Mouse (Mus musculus): ENCODE measurements at regions not wholly inside any gene's neighbourhood (a gene's known extent, or its start where the extent isn't known, plus 50 kb on each side); places are given as distances from the start of the nearest gene placed in this dataset.
A peak's percentile ranks its signal among the peaks of the same experiment; 100 is the strongest.

- no peak for DNase-seq (ENCODE audit: low spot score)
- intact Hi-C loops (cut with DNase I) = no loop called here
Measured at GRCm38 (mm10) chr2:160075694-160076093, 258.3 kb downstream of the Gm826 start.

- intact Hi-C loops (cut with DNase I) = no loop called here
- DNase-seq (ENCODE audit: low spot score) = no peak
Measured at GRCm38 (mm10) chr2:160070441-160070840, 263.5 kb downstream of the Gm826 start.

- DNase-seq (ENCODE audit: low spot score) = no peak
- intact Hi-C loops (cut with DNase I) = loop anchor here (10.0 kb wide), 1 partner anchor 526 kb away; no protein-coding TSS in a partner anchor
Measured at GRCm38 (mm10) chr2:160068772-160069171, 265.2 kb downstream of the Gm826 start.

GRCm38 (mm10) chr2:160067904-160068303, 266.1 kb downstream of the Gm826 start:
- intact Hi-C loops (cut with DNase I) = loop anchor here (10.0 kb wide), 1 partner anchor 527 kb away; no protein-coding TSS in a partner anchor

GRCm38 (mm10) chr2:160066491-160067303, 267.3 kb downstream of the Gm826 start:
- intact Hi-C loops (cut with DNase I) = loop anchor here (10.0 kb wide), 1 partner anchor 528 kb away; no protein-coding TSS in a partner anchor
- DNase-seq (ENCODE audit: low spot score) = peak; percentile 9

More at GRCm38 (mm10) chr2:160067904-160068303, 266.1 kb downstream of the Gm826 start:
- no peak for DNase-seq (ENCODE audit: low spot score)

GRCm38 (mm10) chr2:160062148-160062937, 271.6 kb downstream of the Gm826 start:
- DNase-seq (ENCODE audit: low spot score) = no peak
- intact Hi-C loops (cut with DNase I) = loop anchor here (5.0 to 10.0 kb wide), 2 partner anchors 305 to 532 kb away; partner anchors contain the start of gene Mafb

GRCm38 (mm10) chr2:160060091-160060490, 273.9 kb downstream of the Gm826 start:
- intact Hi-C loops (cut with DNase I) = loop anchor here (5.0 to 10.0 kb wide), 2 partner anchors 307 to 535 kb away; partner anchors contain the start of gene Mafb
- DNase-seq (ENCODE audit: low spot score) = no peak

- intact Hi-C loops (cut with DNase I) = no loop called here
Measured at GRCm38 (mm10) chr2:160057211-160057610, 276.8 kb downstream of the Gm826 start.

GRCm38 (mm10) chr2:160054411-160054810, 279.6 kb downstream of the Gm826 start:
- intact Hi-C loops (cut with DNase I) = no loop called here
- DNase-seq (ENCODE audit: low spot score) = no peak

More at GRCm38 (mm10) chr2:160057211-160057610, 276.8 kb downstream of the Gm826 start:
- DNase-seq (ENCODE audit: low spot score) = no peak

- intact Hi-C loops (cut with DNase I) = no loop called here
- no peak for DNase-seq (ENCODE audit: low spot score)
Measured at GRCm38 (mm10) chr2:160048286-160048685, 285.7 kb downstream of the Gm826 start.

- intact Hi-C loops (cut with DNase I) = no loop called here
- no peak for DNase-seq (ENCODE audit: low spot score)
Measured at GRCm38 (mm10) chr2:160046881-160047543, 286.9 kb downstream of the Gm826 start.

- intact Hi-C loops (cut with DNase I) = no loop called here
- DNase-seq (ENCODE audit: low spot score) = no peak
Measured at GRCm38 (mm10) chr2:160044591-160044990, 289.4 kb downstream of the Gm826 start.

GRCm38 (mm10) chr2:160044184-160044583, 289.8 kb downstream of the Gm826 start:
- no peak for DNase-seq (ENCODE audit: low spot score)
- intact Hi-C loops (cut with DNase I) = no loop called here

GRCm38 (mm10) chr2:160029432-160029831, 304.5 kb downstream of the Gm826 start:
- intact Hi-C loops (cut with DNase I) = no loop called here
- no peak for DNase-seq (ENCODE audit: low spot score)

GRCm38 (mm10) chr2:160028459-160028858, 305.5 kb downstream of the Gm826 start:
- no peak for DNase-seq (ENCODE audit: low spot score)
- intact Hi-C loops (cut with DNase I) = no loop called here

GRCm38 (mm10) chr2:160025911-160026310, 308.1 kb downstream of the Gm826 start:
- intact Hi-C loops (cut with DNase I) = no loop called here
- no peak for DNase-seq (ENCODE audit: low spot score)

GRCm38 (mm10) chr2:160021541-160021940, 312.4 kb downstream of the Gm826 start:
- intact Hi-C loops (cut with DNase I) = no loop called here
- DNase-seq (ENCODE audit: low spot score) = peak; percentile 17

GRCm38 (mm10) chr2:160020876-160021275, 313.1 kb downstream of the Gm826 start:
- no peak for DNase-seq (ENCODE audit: low spot score)
- intact Hi-C loops (cut with DNase I) = no loop called here

- intact Hi-C loops (cut with DNase I) = no loop called here
- DNase-seq (ENCODE audit: low spot score) = no peak
Measured at GRCm38 (mm10) chr2:160017020-160017812, 316.7 kb downstream of the Gm826 start.
